Mouse (Mus musculus) right cerebral cortex, adult 18-20 months (tissue): ENCODE data around the gene Ngef.

Source experiments
- DNase-seq: peaks from one replicate; pipeline ENCODE4 v3.0.0; 2022; ENCODE audit warnings: mixed read lengths

Ngef gene

GRCm38 (mm10) chr1:87573800-87574215 is at the start of gene Ngef:
Ngef (minus strand) TSS chr1:87573870.
- DNase-seq = no peak

GRCm38 (mm10) chr1:87621858-87622279 is 48.2 kb upstream of the Ngef start:
- DNase-seq = peak; percentile 60

GRCm38 (mm10) chr1:87621146-87621857 is 47.6 kb upstream of the Ngef start:
- no peak for DNase-seq

GRCm38 (mm10) chr1:87620693-87621092 is 47.0 kb upstream of the Ngef start:
- no peak for DNase-seq

- DNase-seq = no peak
These were observed 46.6 kb upstream of the Ngef start, which contains the start of gene Inpp5d for GRCm38 (mm10) chr1:87620211-87620668. Inpp5d (plus strand) TSS chr1:87620312.

GRCm38 (mm10) chr1:87614576-87615295 is 41.1 kb upstream of the Ngef start:
- DNase-seq = no peak

- no peak for DNase-seq
These were observed 34.9 kb upstream of the Ngef start for GRCm38 (mm10) chr1:87608416-87609046.

- DNase-seq = peak; percentile 87
These were observed 33.9 kb upstream of the Ngef start for GRCm38 (mm10) chr1:87607385-87608091.

- peak; percentile 71 for DNase-seq
These were observed 31.6 kb upstream of the Ngef start for GRCm38 (mm10) chr1:87605296-87605695.

GRCm38 (mm10) chr1:87603389-87603788 is 29.7 kb upstream of the Ngef start:
- peak; percentile 80 for DNase-seq

GRCm38 (mm10) chr1:87601801-87602200 is 28.1 kb upstream of the Ngef start:
- no peak for DNase-seq

- DNase-seq = no peak
These were observed 26.9 kb upstream of the Ngef start for GRCm38 (mm10) chr1:87600533-87600932.

GRCm38 (mm10) chr1:87594671-87595070 is 21.0 kb upstream of the Ngef start:
- DNase-seq = no peak

GRCm38 (mm10) chr1:87594261-87594660 is 20.6 kb upstream of the Ngef start:
- DNase-seq = peak; percentile 80

GRCm38 (mm10) chr1:87589980-87590379 is 16.3 kb upstream of the Ngef start:
- no peak for DNase-seq

GRCm38 (mm10) chr1:87589162-87589561 is 15.5 kb upstream of the Ngef start:
- peak; percentile 89 for DNase-seq

- no peak for DNase-seq
These were observed 7.2 kb upstream of the Ngef start for GRCm38 (mm10) chr1:87580824-87581223.

- DNase-seq = no peak
These were observed 5.3 kb upstream of the Ngef start for GRCm38 (mm10) chr1:87578965-87579364.

- no peak for DNase-seq
These were observed 1.1 kb upstream of the Ngef start for GRCm38 (mm10) chr1:87574785-87575184.

GRCm38 (mm10) chr1:87574353-87574752 is 683 bp upstream of the Ngef start:
- no peak for DNase-seq

GRCm38 (mm10) chr1:87573261-87573660 is 409 bp downstream of the Ngef start:
- DNase-seq = no peak

- DNase-seq = no peak
These were observed 5.3 kb downstream of the Ngef start for GRCm38 (mm10) chr1:87568398-87568797.

- DNase-seq = no peak
These were observed 7.9 kb downstream of the Ngef start for GRCm38 (mm10) chr1:87565760-87566159.
